Mouse (Mus musculus) midbrain, postnatal 0 days (tissue): ENCODE data around the gene Vwa5b1. TPM values are rescaled to one million over a fixed set of nuclear protein-coding genes. Genes with fewer than 3 reads are reported as not detected.

Experiments used
- ATAC-seq: fragments of 200-750 bp; cut with Nextera tagmentation; 2 replicates; pipeline ENCODE4 v1.8.0; 2017; ENCODE audit warnings: moderate number of reproducible peaks, mild to moderate bottlenecking, moderate TSS enrichment, moderate library complexity; ENCODE audit not compliant: low FRiP score
- DNase-seq: peaks from one replicate; pipeline ENCODE4 v3.0.0-alpha.2; 2015; ENCODE audit warnings: low spot score
- H3K27ac ChIP-seq: fragments of 300-500 bp; sonication (generic); 2 replicates; pipeline ENCODE4 v1.5.1; 2014; ENCODE audit warnings: low read depth, mild to moderate bottlenecking, low read length, mixed read lengths
- H3K27me3 ChIP-seq: fragments of 300-500 bp; sonication (generic); 2 replicates; pipeline ENCODE4 v1.6.1; 2014; ENCODE audit warnings: low read length, control low read depth, mixed read lengths; ENCODE audit not compliant: insufficient read depth
- H3K36me3 ChIP-seq: fragments of 300-500 bp; sonication (generic); 2 replicates; pipeline ENCODE4 v1.6.1; 2014; ENCODE audit warnings: low read length, control low read depth, mixed read lengths; ENCODE audit not compliant: insufficient read depth
- H3K4me1 ChIP-seq: fragments of 300-500 bp; sonication (generic); 2 replicates; pipeline ENCODE4 v1.6.1; 2014; ENCODE audit warnings: mild to moderate bottlenecking, control low read depth, antibody characterized with exemption, low read length, mixed read lengths; ENCODE audit not compliant: insufficient read depth
- H3K4me2 ChIP-seq: fragments of 300-500 bp; sonication (generic); 2 replicates; pipeline ENCODE4 v1.6.1; 2014; ENCODE audit warnings: low read depth, mild to moderate bottlenecking, low read length, mixed read lengths; ENCODE audit not compliant: poor library complexity, severe bottlenecking
- H3K4me3 ChIP-seq: fragments of 300-500 bp; sonication (generic); 2 replicates; pipeline ENCODE4 v1.5.1; 2014; ENCODE audit warnings: low read depth, mild to moderate bottlenecking, low read length, moderate library complexity
- H3K9ac ChIP-seq: fragments of 300-500 bp; sonication (generic); replicated peaks from 2 replicates; pipeline ENCODE4 v1.6.1; 2014; ENCODE audit warnings: mild to moderate bottlenecking, low read length, moderate library complexity, mixed read lengths; ENCODE audit not compliant: poor library complexity, severe bottlenecking
- H3K9me3 ChIP-seq: fragments of 300-500 bp; sonication (generic); 2 replicates; pipeline ENCODE4 v1.6.1; 2016; ENCODE audit warnings: low read length, control low read depth
- CTCF ChIP-seq: IDR thresholded peaks from 2 replicates; pipeline ENCODE4 v1.5.1; 2016; ENCODE audit warnings: antibody characterized with exemption, mild to moderate bottlenecking
- WGBS: fragments of 180-500 bp; shearing (Covaris S2); extraction: QIAGEN DNeasy Blood & Tissue Kit; methylation state at CpG from one replicate; pipeline ENCODE4 v1.1.7; 2014; 5-methylcytosine and 5-hydroxymethylcytosine counted together
- polyA plus RNA-seq: library from polyadenylated mRNA; unstranded; fragments of >200 nt; fragmentation: Nextera tagmentation; extraction: Ambion mirVana; gene quantifications from 2 replicates; pipeline ENCODE4 v1.2.1, GENCODE M21; 2015
- total RNA-seq: library from RNA; depleted of rRNA; stranded (reverse); fragments of >200 nt; gene quantifications from 2 replicates; pipeline ENCODE4 v1.2.3, GENCODE M21; 2014

Vwa5b1 gene
- total and polyA plus RNA-seq, 2 experiments from 2014 or later: 3.1 to 16.9 TPM

DNA sequence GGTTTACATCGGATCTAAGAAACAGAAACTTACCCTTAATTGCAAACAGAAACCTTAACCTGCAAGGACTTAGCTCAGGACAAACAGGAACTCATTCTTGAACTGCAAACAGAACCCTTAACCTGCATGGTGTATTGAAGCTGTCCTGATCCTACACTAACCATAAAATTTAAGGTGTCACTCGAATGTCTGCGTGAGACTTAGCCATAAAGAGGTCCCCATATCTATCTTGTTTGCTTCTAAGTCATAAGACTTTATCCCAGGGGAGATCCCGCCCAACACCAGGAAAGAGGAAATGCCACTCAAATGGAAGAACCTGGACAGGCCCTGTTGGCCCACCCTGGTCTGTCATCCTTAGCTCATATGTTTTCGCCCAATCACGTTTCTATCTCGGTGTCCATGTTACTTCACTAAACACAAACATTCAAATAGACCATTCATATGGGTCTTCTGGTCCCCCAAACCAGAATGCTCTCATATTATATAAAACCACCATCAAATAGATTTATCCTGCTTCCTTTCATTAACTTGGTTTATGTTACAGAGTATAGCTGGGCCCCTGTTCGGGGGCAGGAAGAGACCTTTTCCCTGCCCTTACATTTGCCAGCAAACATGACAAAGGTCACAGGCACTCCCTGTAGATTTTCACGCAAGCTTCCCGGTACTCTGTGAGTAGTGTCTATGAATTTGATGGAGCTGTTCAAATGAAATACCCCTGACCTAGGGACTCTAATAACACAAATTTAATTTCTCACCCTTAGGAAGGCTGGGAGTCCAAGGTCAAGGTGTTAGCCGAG, 34.6 kb upstream of the Vwa5b1 start:
- Histone ChIP-seq H3K27ac (no peak overlapping the region), H3K27me3 (no peaks in the 10 kb centered on the region), H3K9me3 (no peaks in the 10 kb centered on the region), H3K4me2 (no peak overlapping the region), H3K4me3 (no peak overlapping the region), H3K4me1 (no peaks in the 10 kb centered on the region), H3K36me3 (no peaks in the 10 kb centered on the region), H3K9ac (no peak overlapping the region)
- DNase-seq (no peak), ATAC-seq (no peak)
- 85% methylated on average over 11 of the region's 11 CpGs for WGBS
- TF ChIP-seq CTCF: no peak

DNA sequence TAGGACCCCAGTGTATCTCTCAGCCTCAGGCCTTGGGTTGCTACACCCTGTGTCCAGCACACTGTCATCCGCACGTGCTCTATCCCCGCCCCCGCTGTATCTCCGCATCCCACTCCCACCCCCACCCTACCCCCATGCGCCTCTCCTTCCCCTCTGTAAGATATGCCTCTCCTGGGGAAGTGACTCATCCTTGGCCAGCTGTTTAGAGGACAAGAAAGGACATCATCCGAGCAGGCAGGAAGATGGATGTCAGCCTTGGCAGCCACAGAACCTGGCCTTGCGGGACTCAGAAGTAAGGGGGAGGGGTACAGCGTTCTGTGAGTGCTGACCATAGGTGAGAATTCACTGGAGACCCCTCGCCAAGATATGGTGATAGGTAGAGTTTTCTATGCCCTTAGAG, 30.8 kb upstream of the Vwa5b1 start:
- no peaks in the 10 kb centered on the region for H3K27me3 ChIP-seq
- no peak for TF ChIP-seq CTCF
- H3K4me1 ChIP-seq: no peaks in the 10 kb centered on the region
- no peak overlapping the region for H3K9ac ChIP-seq
- 80% methylated on average over 10 of the region's 10 CpGs for WGBS
- no peak overlapping the region for H3K27ac ChIP-seq
- DNase-seq (no peak), ATAC-seq (no peak)
- no peaks in the 10 kb centered on the region for H3K36me3 ChIP-seq
- no peak overlapping the region for H3K4me2 ChIP-seq
- no peaks in the 10 kb centered on the region for H3K9me3 ChIP-seq
- H3K4me3 ChIP-seq: no peak overlapping the region

DNA sequence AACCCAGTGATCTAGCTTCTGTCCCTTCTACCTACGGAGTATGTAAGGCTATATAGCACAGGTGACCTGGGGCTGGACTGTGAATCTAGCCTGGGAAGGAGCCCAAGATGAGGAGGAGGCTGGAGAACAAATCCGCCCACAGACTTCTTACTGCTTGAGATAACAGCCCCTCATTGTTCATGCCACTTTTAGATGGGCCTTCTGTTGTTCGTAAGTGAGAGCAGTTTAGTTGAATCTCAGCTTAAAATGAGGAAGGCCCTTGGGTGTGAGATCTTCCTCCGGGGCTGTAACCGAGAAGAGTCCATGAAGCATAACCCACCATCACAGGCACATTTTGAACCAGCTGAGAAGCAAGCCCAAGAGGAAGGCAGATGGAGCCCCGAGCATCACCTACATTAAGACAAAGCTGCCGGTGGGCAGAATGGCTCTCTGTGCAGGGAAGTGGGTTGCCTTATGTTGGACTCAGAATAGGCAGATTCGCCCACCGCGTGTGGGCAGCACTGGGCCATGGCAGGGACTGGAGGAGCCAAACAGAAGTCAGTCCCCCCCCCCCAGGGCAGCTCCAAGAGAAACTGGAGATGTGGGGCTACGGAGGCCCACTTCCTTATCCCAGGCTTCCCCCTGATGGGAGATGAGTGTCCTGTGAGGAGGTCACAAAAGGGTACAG, 24.4 kb upstream of the Vwa5b1 start:
- ATAC-seq (no peak), DNase-seq (no peak)
- no peak overlapping the region for H3K9ac ChIP-seq
- no peaks in the 10 kb centered on the region for H3K4me1 ChIP-seq
- H3K4me3 ChIP-seq: no peak overlapping the region
- no peak overlapping the region for H3K4me2 ChIP-seq
- H3K36me3 ChIP-seq: no peaks in the 10 kb centered on the region
- H3K9me3 ChIP-seq: no peaks in the 10 kb centered on the region
- H3K27me3 ChIP-seq: no peaks in the 10 kb centered on the region
- WGBS: 84% methylated on average over 11 of the region's 11 CpGs
- TF ChIP-seq CTCF: no peak
- no peak overlapping the region for H3K27ac ChIP-seq

GRCm38 (mm10) chr4:138653056-138653455, 17.4 kb upstream of the Vwa5b1 start:
- Histone ChIP-seq H3K4me2 (no peak overlapping the region), H3K4me1 (peaks cover 6% of the 10 kb centered on the region; the same call in 1 of the 2 replicates), H3K9ac (no peak overlapping the region), H3K27me3 (no peaks in the 10 kb centered on the region), H3K36me3 (no peaks in the 10 kb centered on the region), H3K27ac (peak overlapping the region; percentile 71), H3K9me3 (no peaks in the 10 kb centered on the region), H3K4me3 (no peak overlapping the region)
- TF ChIP-seq CTCF: no peak
- WGBS: 15% methylated on average over 6 of the region's 6 CpGs
- DNase-seq (peak; percentile 81), ATAC-seq (peak; percentile 13; the same call in 1 of the 2 replicates)

- Histone ChIP-seq H3K4me1 (peaks cover 6% of the 10 kb centered on the region; the same call in 1 of the 2 replicates), H3K4me3 (no peak overlapping the region), H3K27me3 (no peaks in the 10 kb centered on the region), H3K9me3 (no peaks in the 10 kb centered on the region), H3K9ac (no peak overlapping the region), H3K36me3 (no peaks in the 10 kb centered on the region), H3K4me2 (no peak overlapping the region), H3K27ac (no peak overlapping the region)
- WGBS: 88% methylated on average over 4 of the region's 4 CpGs
- DNase-seq (no peak), ATAC-seq (no peak)
- no peak for TF ChIP-seq CTCF
Measured at GRCm38 (mm10) chr4:138651881-138652280, 16.2 kb upstream of the Vwa5b1 start.

DNA sequence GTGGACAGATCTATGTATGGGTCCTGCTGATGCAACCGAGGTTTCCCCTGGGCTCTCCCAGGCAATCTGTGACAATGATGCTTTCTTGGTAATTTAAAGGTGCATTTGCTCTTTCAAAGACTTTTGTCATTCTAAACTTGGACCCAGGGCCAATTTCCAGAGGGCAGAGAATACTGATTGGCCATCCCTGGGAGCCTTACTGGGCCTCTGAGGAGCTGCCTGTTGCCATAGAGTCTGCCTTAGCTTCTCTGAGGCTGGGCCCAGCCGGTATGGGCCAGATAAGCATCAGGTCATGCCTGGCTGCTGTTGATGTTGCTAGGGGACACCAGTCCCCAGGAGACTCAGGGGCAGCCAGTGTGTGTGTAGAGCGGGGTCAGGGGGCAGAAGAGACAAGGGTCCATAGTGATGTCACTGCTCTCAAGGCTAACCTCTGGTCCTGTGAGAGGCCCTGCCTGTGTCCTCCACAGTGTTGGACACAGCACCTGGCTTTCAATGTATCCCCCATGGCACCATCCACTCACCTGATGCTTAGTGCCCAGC, 12.5 kb upstream of the Vwa5b1 start:
- no peak overlapping the region for H3K9ac ChIP-seq
- TF ChIP-seq CTCF: no peak
- peak; percentile 26 for DNase-seq
- no peak overlapping the region for H3K27ac ChIP-seq
- peaks cover 4% of the 10 kb centered on the region; the same call in 1 of the 2 replicates for H3K4me1 ChIP-seq
- WGBS: 52% methylated on average over 3 of the region's 3 CpGs
- no peak overlapping the region for H3K4me3 ChIP-seq
- no peak for ATAC-seq
- H3K36me3 ChIP-seq: no peaks in the 10 kb centered on the region
- H3K4me2 ChIP-seq: no peak overlapping the region
- H3K27me3 ChIP-seq: no peaks in the 10 kb centered on the region
- no peaks in the 10 kb centered on the region for H3K9me3 ChIP-seq
